Mouse (Mus musculus) limb, embryonic 13.5 days (tissue): ENCODE results near the gene Oxa1l. TPM values are rescaled to one million over a fixed set of nuclear protein-coding genes. Genes with fewer than 3 reads are reported as not detected.

Source experiments
- ATAC-seq: fragments of 200-750 bp; cut with Nextera tagmentation; 2 replicates; pipeline ENCODE4 v1.8.0; 2017; ENCODE audit warnings: low read depth, moderate number of reproducible peaks, moderate TSS enrichment; ENCODE audit not compliant: low FRiP score
- H3K27ac ChIP-seq: fragments of 300-500 bp; sonication (generic); 2 replicates; pipeline ENCODE4 v1.5.1; 2015; ENCODE audit warnings: inconsistent platforms, mild to moderate bottlenecking, moderate library complexity
- H3K27me3 ChIP-seq: fragments of 300-500 bp; sonication (generic); 2 replicates; pipeline ENCODE4 v1.6.1; 2015; ENCODE audit warnings: mild to moderate bottlenecking, inconsistent platforms
- H3K36me3 ChIP-seq: fragments of 300-500 bp; sonication (generic); 2 replicates; pipeline ENCODE4 v1.6.1; 2015; ENCODE audit warnings: inconsistent platforms, mild to moderate bottlenecking, moderate library complexity
- H3K4me1 ChIP-seq: fragments of 300-500 bp; sonication (generic); 2 replicates; pipeline ENCODE4 v1.6.1; 2015; ENCODE audit warnings: inconsistent platforms
- H3K4me2 ChIP-seq: fragments of 300-500 bp; sonication (generic); replicated peaks from 2 replicates; pipeline ENCODE4 v1.6.1; 2015; ENCODE audit warnings: inconsistent platforms, mild to moderate bottlenecking, moderate library complexity
- H3K4me3 ChIP-seq: fragments of 300-500 bp; sonication (generic); 2 replicates; pipeline ENCODE4 v1.5.1; 2015; ENCODE audit warnings: moderate library complexity, mild to moderate bottlenecking, inconsistent platforms
- H3K9ac ChIP-seq: fragments of 300-500 bp; sonication (generic); 2 replicates; pipeline ENCODE4 v1.6.1; 2015; ENCODE audit warnings: mild to moderate bottlenecking, inconsistent platforms
- H3K9me3 ChIP-seq: fragments of 300-500 bp; sonication (generic); 2 replicates; pipeline ENCODE4 v1.6.1; 2016; ENCODE audit warnings: inconsistent platforms
- WGBS: fragments of 180-500 bp; shearing (Covaris S2); methylation state at CpG from one replicate; pipeline ENCODE4 v1.1.7; 2015; 5-methylcytosine and 5-hydroxymethylcytosine counted together
- polyA plus RNA-seq: library from polyadenylated mRNA; unstranded; fragments of >200 nt; fragmentation: Nextera tagmentation; extraction: Ambion mirVana; gene quantifications from 2 replicates; pipeline ENCODE4 v1.2.1, GENCODE M21; 2015

The Oxa1l gene
- polyA plus RNA-seq, 1 experiment from 2014 or later = 47.0 TPM

- Histone ChIP-seq H3K4me1 (peaks cover 29% of the 10 kb centered on the region), H3K4me2 (no peak overlapping the region), H3K27ac (no peak overlapping the region), H3K36me3 (no peaks in the 10 kb centered on the region), H3K4me3 (no peak overlapping the region), H3K27me3 (peaks cover 7% of the 10 kb centered on the region; the same call in 1 of the 2 replicates), H3K9me3 (no peaks in the 10 kb centered on the region), H3K9ac (no peak overlapping the region)
- ATAC-seq = no peak
- 18% methylated on average over 13 of the region's 13 CpGs for WGBS
Observed at GRCm38 (mm10) chr14:54415241-54416020, 54.8 kb downstream of the Oxa1l start.

GRCm38 (mm10) chr14:54416229-54416775 lies 55.7 kb downstream of the Oxa1l start:
- no peak overlapping the region for H3K4me2 ChIP-seq
- peaks cover 29% of the 10 kb centered on the region for H3K4me1 ChIP-seq
- no peak overlapping the region for H3K27ac ChIP-seq
- 26% methylated on average over 5 of the region's 5 CpGs for WGBS
- ATAC-seq = no peak
- no peaks in the 10 kb centered on the region for H3K9me3 ChIP-seq
- H3K4me3 ChIP-seq = no peak overlapping the region
- H3K9ac ChIP-seq = no peak overlapping the region
- no peaks in the 10 kb centered on the region for H3K36me3 ChIP-seq
- peaks cover 7% of the 10 kb centered on the region; the same call in 1 of the 2 replicates for H3K27me3 ChIP-seq

- Histone ChIP-seq H3K9me3 (no peaks in the 10 kb centered on the region), H3K36me3 (no peaks in the 10 kb centered on the region), H3K27ac (no peak overlapping the region), H3K4me1 (peaks cover 29% of the 10 kb centered on the region), H3K27me3 (peaks cover 7% of the 10 kb centered on the region; the same call in 1 of the 2 replicates), H3K4me3 (no peak overlapping the region), H3K9ac (no peak overlapping the region), H3K4me2 (no peak overlapping the region)
- no peak for ATAC-seq
- WGBS = 65% methylated on average over 3 of the region's 4 CpGs
Observed at GRCm38 (mm10) chr14:54416830-54417229, 56.2 kb downstream of the Oxa1l start.

DNA sequence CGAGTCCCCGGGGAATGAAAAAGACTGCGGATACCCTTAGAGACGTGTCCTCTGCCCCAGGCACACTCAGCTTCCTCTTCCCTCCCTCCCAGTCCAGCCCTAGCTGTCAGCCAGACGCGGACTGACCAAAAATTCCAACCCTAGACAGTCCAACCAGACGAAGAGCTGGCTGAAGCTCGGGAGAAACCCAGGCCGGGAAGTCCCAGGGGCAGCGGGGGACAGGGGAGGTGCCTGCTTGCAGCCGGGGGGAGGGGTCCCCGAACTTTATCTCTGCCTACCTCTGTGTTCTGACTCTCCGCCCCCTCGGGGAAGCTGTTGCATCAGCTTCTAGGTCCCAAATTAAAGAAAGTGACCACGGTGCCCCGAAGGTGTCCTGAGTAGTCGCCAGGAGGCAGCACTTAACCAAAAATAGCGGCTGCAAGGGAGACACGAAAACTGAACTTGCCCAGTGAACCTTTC lies 57.0 kb downstream of the Oxa1l start, which contains the start of gene Slc7a7:
Gene Slc7a7, minus strand, starts transcription at position 158 of the 459 bp plus-strand sequence.
- Histone ChIP-seq H3K4me3 (no peak within 1 kb of the TSS; the same call in 1 of the 2 replicates), H3K27me3 (peaks cover 7% of the 10 kb centered on the region; the same call in 1 of the 2 replicates), H3K4me1 (peaks cover 29% of the 10 kb centered on the region), H3K9ac (peak within 1 kb of the TSS; percentile 45; the same call in 1 of the 2 replicates), H3K4me2 (peak within 1 kb of the TSS; percentile 35), H3K36me3 (no peaks in the 10 kb centered on the region), H3K27ac (no peak within 1 kb of the TSS), H3K9me3 (no peaks in the 10 kb centered on the region)
- no peak for ATAC-seq
- WGBS = 7% methylated on average over 16 of the region's 19 CpGs

Other genes starting within 250 kb of the Oxa1l start
- 357 and 379 TPM in 2 replicates for gene Dad1, start 106.7 kb upstream of the Oxa1l start, polyA plus RNA-seq
- 46.5 and 51.0 TPM in 2 replicates for gene Abhd4, start 106.6 kb upstream of the Oxa1l start, polyA plus RNA-seq
- not detected in 2 replicates for gene Olfr49, start 75.9 kb upstream of the Oxa1l start, polyA plus RNA-seq
- gene Slc7a7, start 56.9 kb downstream of the Oxa1l start, polyA plus RNA-seq = 5.1 and 6.1 TPM in 2 replicates
- gene Mrpl52, start 66.1 kb downstream of the Oxa1l start, polyA plus RNA-seq = 224 and 233 TPM in 2 replicates
- gene Mmp14, start 70.8 kb downstream of the Oxa1l start, polyA plus RNA-seq = 198 and 204 TPM in 2 replicates
- 31.0 and 34.4 TPM in 2 replicates for gene Lrp10, start 103.3 kb downstream of the Oxa1l start, polyA plus RNA-seq
- 2.8 and 3.2 TPM in 2 replicates for gene Rem2, start 115.3 kb downstream of the Oxa1l start, polyA plus RNA-seq
- 86.1 and 93.1 TPM in 2 replicates for gene Prmt5, start 156.7 kb downstream of the Oxa1l start, polyA plus RNA-seq
- 51.0 and 52.3 TPM in 2 replicates for gene Haus4, start 193.8 kb downstream of the Oxa1l start, polyA plus RNA-seq
- gene Ajuba, start 216.7 kb downstream of the Oxa1l start, polyA plus RNA-seq = 48.8 and 54.4 TPM in 2 replicates
- gene 4931414P19Rik, start 245.2 kb downstream of the Oxa1l start, polyA plus RNA-seq = 7.6 and 8.0 TPM in 2 replicates